Mouse (Mus musculus) thymus, adult 2 months (tissue): ENCODE measurements around the gene Htr2c.

Source experiments
- CTCF ChIP-seq: fragments of 200-500 bp; IDR thresholded peaks from 2 replicates; pipeline ENCODE4 v1.5.1; 2012; ENCODE audit warnings: mild to moderate bottlenecking, control low read depth, low read length, moderate library complexity, borderline replicate concordance; ENCODE audit not compliant: control insufficient read depth, poor library complexity, insufficient read depth; ENCODE audit errors: extremely low read depth
- POLR2A ChIP-seq: fragments of 200-500 bp; IDR thresholded peaks from 2 replicates; pipeline ENCODE4 v1.6.1; 2012; ENCODE audit warnings: mild to moderate bottlenecking, low read length, control low read depth, moderate library complexity; ENCODE audit not compliant: control insufficient read depth, poor library complexity, insufficient read depth; ENCODE audit errors: extremely low read depth

GRCm38 (mm10) chrX:147055730-147056129 is 93.4 kb downstream of the Htr2c start:
- TF ChIP-seq CTCF (no peak), POLR2A (no peak)
